Mouse (Mus musculus): ENCODE results near the gene Defb28. TPM values are rescaled to one million over a fixed set of nuclear protein-coding genes. Genes with fewer than 3 reads are reported as not detected.

Defb28 gene
- polyA plus RNA-seq, 1 experiment from 2014 or later = not detected

Other genes starting within 250 kb of the Defb28 start
- 27.7 and 30.0 TPM in 2 replicates for gene Tbc1d20, start 224.4 kb upstream of the Defb28 start, polyA plus RNA-seq (2016; fragmentation: Nextera tagmentation; extraction: Ambion mirVana)
- gene Rbck1, start 185.6 kb upstream of the Defb28 start, polyA plus RNA-seq (2016; fragmentation: Nextera tagmentation; extraction: Ambion mirVana) = 91.4 and 93.2 TPM in 2 replicates
- 1.3 and 3.0 TPM in 2 replicates for gene Trib3, start 174.2 kb upstream of the Defb28 start, polyA plus RNA-seq (2016; fragmentation: Nextera tagmentation; extraction: Ambion mirVana)
- 1.4 and 5.1 TPM in 2 replicates for gene Nrsn2, start 141.6 kb upstream of the Defb28 start, polyA plus RNA-seq (2016; fragmentation: Nextera tagmentation; extraction: Ambion mirVana)
- 9.5 and 11.1 TPM in 2 replicates for gene Sox12, start 120.2 kb upstream of the Defb28 start, polyA plus RNA-seq (2016; fragmentation: Nextera tagmentation; extraction: Ambion mirVana)
- gene Zcchc3, start 103.2 kb upstream of the Defb28 start, polyA plus RNA-seq (2016; fragmentation: Nextera tagmentation; extraction: Ambion mirVana) = 45.9 and 47.9 TPM in 2 replicates
- 1.3 and 3.3 TPM in 2 replicates for gene 6820408C15Rik, start 102.7 kb upstream of the Defb28 start, polyA plus RNA-seq (2016; fragmentation: Nextera tagmentation; extraction: Ambion mirVana)
- not detected in 2 replicates for gene Defb23, start 53.6 kb upstream of the Defb28 start, polyA plus RNA-seq (2016; fragmentation: Nextera tagmentation; extraction: Ambion mirVana)
- not detected in 2 replicates for gene Defb20, start 41.2 kb upstream of the Defb28 start, polyA plus RNA-seq (2016; fragmentation: Nextera tagmentation; extraction: Ambion mirVana)
- not detected in 2 replicates for gene Defb22, start 28.1 kb upstream of the Defb28 start, polyA plus RNA-seq (2016; fragmentation: Nextera tagmentation; extraction: Ambion mirVana)
- gene Defb26, start 6.6 kb upstream of the Defb28 start, polyA plus RNA-seq (2016; fragmentation: Nextera tagmentation; extraction: Ambion mirVana) = not detected in 2 replicates
- not detected in 2 replicates for gene Defb29, start 21.8 kb downstream of the Defb28 start, polyA plus RNA-seq (2016; fragmentation: Nextera tagmentation; extraction: Ambion mirVana)
- not detected in 2 replicates for gene Gm17416, start 51.1 kb downstream of the Defb28 start, polyA plus RNA-seq (2016; fragmentation: Nextera tagmentation; extraction: Ambion mirVana)
- not detected in 2 replicates for gene Defb21, start 54.5 kb downstream of the Defb28 start, polyA plus RNA-seq (2016; fragmentation: Nextera tagmentation; extraction: Ambion mirVana)
- gene Defb19, start 62.1 kb downstream of the Defb28 start, polyA plus RNA-seq (2016; fragmentation: Nextera tagmentation; extraction: Ambion mirVana) = not detected in 2 replicates
- not detected in 2 replicates for gene Defb45, start 81.1 kb downstream of the Defb28 start, polyA plus RNA-seq (2016; fragmentation: Nextera tagmentation; extraction: Ambion mirVana)
- gene Defb36, start 86.1 kb downstream of the Defb28 start, polyA plus RNA-seq (2016; fragmentation: Nextera tagmentation; extraction: Ambion mirVana) = not detected in 2 replicates
- not detected in 2 replicates for gene Defb25, start 104.8 kb downstream of the Defb28 start, polyA plus RNA-seq (2016; fragmentation: Nextera tagmentation; extraction: Ambion mirVana)
- 0.35 and 0.37 TPM in 2 replicates for gene Rem1, start 108.7 kb downstream of the Defb28 start, polyA plus RNA-seq (2016; fragmentation: Nextera tagmentation; extraction: Ambion mirVana)
- 103 and 134 TPM in 2 replicates for gene H13, start 151.2 kb downstream of the Defb28 start, polyA plus RNA-seq (2016; fragmentation: Nextera tagmentation; extraction: Ambion mirVana)
- 41.1 and 48.7 TPM in 2 replicates for gene Mcts2, start 168.8 kb downstream of the Defb28 start, polyA plus RNA-seq (2016; fragmentation: Nextera tagmentation; extraction: Ambion mirVana)
- gene Id1, start 218.0 kb downstream of the Defb28 start, polyA plus RNA-seq (2016; fragmentation: Nextera tagmentation; extraction: Ambion mirVana) = 168 and 176 TPM in 2 replicates
- gene Cox4i2, start 235.9 kb downstream of the Defb28 start, polyA plus RNA-seq (2016; fragmentation: Nextera tagmentation; extraction: Ambion mirVana) = 5.0 and 5.1 TPM in 2 replicates